Mouse (Mus musculus) layer of hippocampus, postnatal 36 days (tissue): ENCODE data around the gene Ros1. TPM values are rescaled to one million over a fixed set of nuclear protein-coding genes. Genes with fewer than 3 reads are reported as not detected.

Source experiments
- DNase-seq, 2 experiments: peaks; one replicate each; pipeline ENCODE4 v3.0.0; 2022
- total RNA-seq, 2 experiments: library from RNA; stranded (reverse); gene quantifications; 2 replicates each; pipeline ENCODE4 v1.2.3; 2021

The Ros1 gene
- not detected for total RNA-seq

- no peak for DNase-seq
Observed at GRCm38 (mm10) chr10:52194957-52195852, at the start of gene Ros1. Ros1 (minus strand) TSS chr10:52195244.

- no peak for DNase-seq
Observed at GRCm38 (mm10) chr10:52242680-52243323, 47.8 kb upstream of the Ros1 start.

- DNase-seq: no peak
Observed at GRCm38 (mm10) chr10:52242015-52242414, 47.0 kb upstream of the Ros1 start.

- DNase-seq: no peak
Observed at GRCm38 (mm10) chr10:52235461-52235860, 40.4 kb upstream of the Ros1 start.

GRCm38 (mm10) chr10:52234654-52234981 is 39.6 kb upstream of the Ros1 start:
- DNase-seq: no peak

GRCm38 (mm10) chr10:52233969-52234653 is 39.1 kb upstream of the Ros1 start:
- peak in 1 of 2 experiments; percentile 29 for DNase-seq

GRCm38 (mm10) chr10:52233301-52233968 is 38.4 kb upstream of the Ros1 start, which contains the start of gene Dcbld1:
Dcbld1 (plus strand) TSS chr10:52233619.
- peak; percentile 43 to 54 for DNase-seq

GRCm38 (mm10) chr10:52232196-52233176 is 37.4 kb upstream of the Ros1 start:
- peak in 1 of 2 experiments; percentile 7 for DNase-seq

- no peak for DNase-seq
Observed at GRCm38 (mm10) chr10:52219600-52219999, 24.6 kb upstream of the Ros1 start.

GRCm38 (mm10) chr10:52217564-52217934 is 22.5 kb upstream of the Ros1 start:
- DNase-seq: peak in 1 of 2 experiments; percentile 6

GRCm38 (mm10) chr10:52216797-52217563 is 21.9 kb upstream of the Ros1 start:
- DNase-seq: peak; percentile 39 to 53

- no peak for DNase-seq
Observed at GRCm38 (mm10) chr10:52215267-52215818, 20.3 kb upstream of the Ros1 start.

- no peak for DNase-seq
Observed at GRCm38 (mm10) chr10:52204006-52204405, 9.0 kb upstream of the Ros1 start.

GRCm38 (mm10) chr10:52185900-52186299 is 9.1 kb downstream of the Ros1 start:
- DNase-seq: no peak

GRCm38 (mm10) chr10:52182878-52183277 is 12.2 kb downstream of the Ros1 start:
- no peak for DNase-seq

- DNase-seq: no peak
Observed at GRCm38 (mm10) chr10:52174376-52174775, 20.7 kb downstream of the Ros1 start.

GRCm38 (mm10) chr10:52170489-52170888 is 24.6 kb downstream of the Ros1 start:
- no peak for DNase-seq

- DNase-seq: no peak
Observed at GRCm38 (mm10) chr10:52169841-52170240, 25.2 kb downstream of the Ros1 start.

GRCm38 (mm10) chr10:52165376-52165775 is 29.7 kb downstream of the Ros1 start:
- no peak for DNase-seq

- DNase-seq: no peak
Observed at GRCm38 (mm10) chr10:52160604-52161003, 34.4 kb downstream of the Ros1 start.
